Mouse (Mus musculus): Measurements from ENCODE around the gene AU022252. TPM values are rescaled to one million over a fixed set of nuclear protein-coding genes. Genes with fewer than 3 reads are reported as not detected.

Gene AU022252
- polyA plus RNA-seq, 1 experiment from 2014 or later, result 26.4 TPM

GRCm38 (mm10) chr4:119161358-119161757 is 71.2 kb downstream of the AU022252 start:
- no peaks in the 10 kb centered on the region for H3K36me3 ChIP-seq
- H3K27ac ChIP-seq (replicated peaks), result no peak overlapping the region
- no peak overlapping the region for H3K4me2 ChIP-seq
- H3K9ac ChIP-seq, result no peak overlapping the region
- H3K27me3 ChIP-seq (replicated peaks), result no peaks in the 10 kb centered on the region
- no peak for ATAC-seq (ENCODE audit: extremely low read depth, insufficient number of reproducible peaks, low FRiP score, low TSS enrichment)
- H3K4me3 ChIP-seq, result no peak overlapping the region
- WGBS, result 61% methylated on average over 3 of the region's 3 CpGs
- H3K9me3 ChIP-seq, result no peaks in the 10 kb centered on the region
- no peaks in the 10 kb centered on the region for H3K4me1 ChIP-seq

DNA sequence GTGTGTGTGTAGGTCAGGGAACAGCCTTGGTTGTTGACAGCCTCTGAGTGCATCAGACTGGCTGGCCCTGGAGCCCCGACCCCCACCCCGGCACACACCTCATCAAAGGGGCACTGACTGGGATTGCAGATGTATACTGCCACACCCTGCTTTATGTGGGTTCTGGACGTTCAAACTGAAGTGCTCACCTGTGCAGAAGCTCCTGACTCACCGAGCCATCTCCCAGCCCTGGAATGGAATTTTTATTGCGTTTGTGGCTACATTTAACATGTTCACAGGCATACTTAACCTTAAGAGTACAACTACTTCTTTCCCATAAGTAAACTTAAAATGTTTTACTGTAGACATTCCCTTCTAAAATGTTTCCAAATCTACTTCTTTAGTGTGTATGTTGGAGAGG is 74.6 kb downstream of the AU022252 start:
- Histone ChIP-seq H3K27ac (replicated peaks) (no peak overlapping the region), H3K36me3 (no peaks in the 10 kb centered on the region), H3K27me3 (replicated peaks) (no peaks in the 10 kb centered on the region), H3K4me2 (no peak overlapping the region), H3K4me1 (no peaks in the 10 kb centered on the region), H3K4me3 (no peak overlapping the region), H3K9ac (no peak overlapping the region), H3K9me3 (no peaks in the 10 kb centered on the region)
- no peak for ATAC-seq (ENCODE audit: extremely low read depth, insufficient number of reproducible peaks, low FRiP score, low TSS enrichment)
- 59% methylated on average over 5 of the region's 5 CpGs for WGBS

DNA sequence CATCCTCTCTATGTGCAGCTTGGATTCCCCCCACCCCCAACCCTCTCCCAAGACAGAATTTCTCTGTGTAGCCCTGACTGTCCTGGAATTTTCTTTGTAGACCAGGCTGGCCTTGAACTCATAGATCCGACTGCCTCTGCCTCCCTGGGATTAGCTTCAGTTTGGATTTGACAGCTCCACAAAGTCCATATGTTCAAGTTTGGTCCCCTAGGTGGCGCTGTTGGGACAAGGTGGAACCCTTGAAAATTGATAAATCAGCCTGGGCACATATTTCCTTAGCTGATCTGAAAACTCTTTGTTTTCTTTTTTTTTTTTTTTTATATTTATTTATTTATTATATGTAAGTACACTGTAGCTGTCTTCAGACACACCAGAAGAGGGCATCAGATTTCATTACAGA is 75.3 kb downstream of the AU022252 start:
- Histone ChIP-seq H3K4me3 (no peak overlapping the region), H3K4me1 (no peaks in the 10 kb centered on the region), H3K9ac (no peak overlapping the region), H3K4me2 (no peak overlapping the region), H3K9me3 (no peaks in the 10 kb centered on the region), H3K36me3 (no peaks in the 10 kb centered on the region), H3K27ac (replicated peaks) (no peak overlapping the region), H3K27me3 (replicated peaks) (no peaks in the 10 kb centered on the region)
- 34% methylated on average over 2 of the region's 2 CpGs for WGBS
- ATAC-seq (ENCODE audit: extremely low read depth, insufficient number of reproducible peaks, low FRiP score, low TSS enrichment), result no peak

Other genes with a start within 250 kb of the AU022252 start
- 180 and 217 TPM in 2 replicates for gene Slc2a1, start 124.0 kb downstream of the AU022252 start, polyA plus RNA-seq (2015; fragmentation: Nextera tagmentation; extraction: Ambion mirVana)
- 8.5 and 9.5 TPM in 2 replicates for gene Zfp691, start 58.5 kb downstream of the AU022252 start, polyA plus RNA-seq (2015; fragmentation: Nextera tagmentation; extraction: Ambion mirVana)
- 11.5 and 16.0 TPM in 2 replicates for gene Ermap, start 42.7 kb downstream of the AU022252 start, polyA plus RNA-seq (2015; fragmentation: Nextera tagmentation; extraction: Ambion mirVana)
- 124 and 135 TPM in 2 replicates for gene Svbp, start 37.4 kb downstream of the AU022252 start, polyA plus RNA-seq (2015; fragmentation: Nextera tagmentation; extraction: Ambion mirVana)
- gene Tmem269, start 14.5 kb downstream of the AU022252 start, polyA plus RNA-seq (2015; fragmentation: Nextera tagmentation; extraction: Ambion mirVana), result not detected in 2 replicates
- gene P3h1, start 203 bp upstream of the AU022252 start, polyA plus RNA-seq (2015; fragmentation: Nextera tagmentation; extraction: Ambion mirVana), result 32.7 and 35.5 TPM in 2 replicates
- not detected in 2 replicates for gene Cldn19, start 22.7 kb upstream of the AU022252 start, polyA plus RNA-seq (2015; fragmentation: Nextera tagmentation; extraction: Ambion mirVana)
- gene Ybx1, start 61.9 kb upstream of the AU022252 start, polyA plus RNA-seq (2015; fragmentation: Nextera tagmentation; extraction: Ambion mirVana), result 536 TPM in 2 replicates
- 50.7 and 60.6 TPM in 2 replicates for gene Ppih, start 87.8 kb upstream of the AU022252 start, polyA plus RNA-seq (2015; fragmentation: Nextera tagmentation; extraction: Ambion mirVana)
- gene Ccdc30, start 182.8 kb upstream of the AU022252 start, polyA plus RNA-seq (2015; fragmentation: Nextera tagmentation; extraction: Ambion mirVana), result 1.9 and 2.9 TPM in 2 replicates
- gene Ppcs, start 189.7 kb upstream of the AU022252 start, polyA plus RNA-seq (2015; fragmentation: Nextera tagmentation; extraction: Ambion mirVana), result 28.0 and 28.9 TPM in 2 replicates
- gene Zmynd12, start 190.1 kb upstream of the AU022252 start, polyA plus RNA-seq (2015; fragmentation: Nextera tagmentation; extraction: Ambion mirVana), result 0.13 and 0.29 TPM in 2 replicates

Data from heart, embryonic 13.5 days (tissue).